ENCODE assay signal across 8 mouse cellular contexts in the genomic region with DNA sequence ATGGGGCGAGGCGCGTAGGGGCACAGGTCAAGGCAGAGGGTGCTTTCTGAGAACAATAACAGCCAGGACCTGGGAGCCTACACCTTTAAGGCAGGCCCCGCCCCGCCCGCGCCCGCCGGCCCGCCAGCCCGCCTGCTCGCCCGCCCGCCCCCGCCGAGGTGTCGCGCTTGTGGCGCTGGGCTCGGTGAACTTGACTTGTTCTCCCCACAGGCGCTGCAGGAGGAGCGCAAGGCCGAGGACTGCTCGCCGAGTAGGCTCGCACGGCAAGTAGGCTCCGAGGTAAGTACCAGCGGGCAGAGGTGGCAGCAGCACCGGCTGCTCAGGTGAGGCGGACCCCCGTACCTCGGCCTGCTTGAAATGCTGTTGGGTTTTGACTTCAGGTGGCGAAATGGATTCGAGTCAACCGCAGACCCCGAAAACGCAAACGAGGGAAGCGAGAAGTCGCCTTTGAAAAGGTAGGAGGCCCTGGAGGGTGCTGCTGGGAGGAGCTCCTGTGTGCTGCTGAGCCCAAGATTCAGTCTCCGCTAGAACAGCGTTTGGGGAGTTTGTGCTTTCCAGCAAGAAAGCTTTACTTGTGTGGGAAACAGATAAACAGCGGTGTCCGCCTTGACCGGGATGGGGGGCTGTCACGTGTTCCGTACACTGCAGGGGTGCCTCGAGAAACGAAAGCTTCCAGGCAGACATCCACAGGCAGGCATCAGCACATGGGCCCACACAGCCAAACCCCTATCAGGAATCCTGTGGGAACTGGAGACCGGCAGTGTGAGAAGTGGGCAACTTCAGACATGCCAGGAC.
DNase-seq lines count a peak whose midpoint lies in the region; ATAC-seq and TF ChIP-seq lines count a peak whose summit lies in the region.

No protein-coding gene starts in this region.

- H3K9me3 ChIP-seq in embryonic facial prominence, embryonic 13.5 days = no peaks in the 10 kb centered on the region
- H3K9me3 ChIP-seq in heart, embryonic 14.5 days (ENCODE audit: control insufficient read depth, low read length) = no peaks in the 10 kb centered on the region
- no peaks in the 10 kb centered on the region for H3K9me3 ChIP-seq in liver, postnatal 0 days (ENCODE audit: low read length)
- no peaks in the 10 kb centered on the region for H3K9me3 ChIP-seq in neural tube, embryonic 13.5 days
- no peaks in the 10 kb centered on the region for H3K9me3 ChIP-seq in stomach, postnatal 0 days (ENCODE audit: control insufficient read depth, low read length)

- H3K4me1 ChIP-seq in embryonic facial prominence, embryonic 13.5 days = peaks cover 60% of the 10 kb centered on the region
- H3K4me1 ChIP-seq in heart, embryonic 14.5 days (ENCODE audit: control insufficient read depth in 2 of 2, insufficient read depth in 2 of 2, low read length in 2 of 2) = peaks cover 16 to 41% of the 10 kb centered on the region in 2 experiments
- peaks cover 35% of the 10 kb centered on the region for H3K4me1 ChIP-seq in liver, postnatal 0 days (ENCODE audit: insufficient read depth)
- H3K4me1 ChIP-seq in neural tube, embryonic 13.5 days (replicated peaks) = peaks cover 54% of the 10 kb centered on the region
- H3K4me1 ChIP-seq in stomach, postnatal 0 days (replicated peaks; ENCODE audit: control insufficient read depth, insufficient read depth) = peaks cover 4% of the 10 kb centered on the region

- H3K4me3 ChIP-seq in embryonic facial prominence, embryonic 13.5 days = peak overlapping the region; percentile 62
- H3K4me3 ChIP-seq in heart, embryonic 14.5 days (ENCODE audit: control insufficient read depth in 1 of 2, insufficient read depth in 1 of 2, low read depth in 1 of 2, low read length in 2 of 2) = peak overlapping the region; percentile 87 to 88
- H3K4me3 ChIP-seq in liver, postnatal 0 days (ENCODE audit: low read depth, low read length) = peak overlapping the region; percentile 84
- peak overlapping the region; percentile 76 for H3K4me3 ChIP-seq in neural tube, embryonic 13.5 days
- H3K4me3 ChIP-seq in stomach, postnatal 0 days (ENCODE audit: low read depth, low read length) = peak overlapping the region; percentile 85

- no peaks in the 10 kb centered on the region for H3K36me3 ChIP-seq in embryonic facial prominence, embryonic 13.5 days
- H3K36me3 ChIP-seq in heart, embryonic 14.5 days (ENCODE audit: control insufficient read depth, insufficient read depth, low read length) = peaks cover 11% of the 10 kb centered on the region
- peaks cover 9% of the 10 kb centered on the region for H3K36me3 ChIP-seq in liver, postnatal 0 days (replicated peaks; ENCODE audit: insufficient read depth, low read length)
- no peaks in the 10 kb centered on the region for H3K36me3 ChIP-seq in neural tube, embryonic 13.5 days
- H3K36me3 ChIP-seq in stomach, postnatal 0 days (ENCODE audit: control insufficient read depth, insufficient read depth, low read length) = no peaks in the 10 kb centered on the region

- under 1% methylated on average over 50 of the region's 51 CpGs for WGBS in embryonic facial prominence, embryonic 13.5 days
- under 1% methylated on average over 44 of the region's 51 CpGs for WGBS in heart, embryonic 14.5 days
- WGBS in liver, postnatal 0 days (ENCODE audit: insufficient replicate concordance) = under 1% methylated on average over 45 of the region's 51 CpGs
- under 1% methylated on average over 44 of the region's 51 CpGs for WGBS in neural tube, embryonic 13.5 days
- WGBS in stomach, postnatal 0 days = 1% methylated on average over 42 of the region's 51 CpGs

- DNase-seq in B cell, adult 2 months = peak; percentile 79 to 82
- DNase-seq in adrenal gland, postnatal 36 days = peak; percentile 92 to 96
- peak; percentile 94 for DNase-seq in kidney, postnatal 10 days
- DNase-seq in liver, postnatal 0 days = peak; percentile 88
- DNase-seq in stomach, postnatal 0 days (ENCODE audit: low spot score) = peak; percentile 90

- ATAC-seq in embryonic facial prominence, embryonic 13.5 days (ENCODE audit: insufficient number of reproducible peaks, insufficient read depth, low FRiP score, low TSS enrichment, low read depth) = peak; percentile 74
- peak; percentile 80 for ATAC-seq in heart, embryonic 14.5 days (ENCODE audit: insufficient number of reproducible peaks, insufficient read depth, low FRiP score, low read depth)
- ATAC-seq in liver, postnatal 0 days = peak; percentile 86
- ATAC-seq in neural tube, embryonic 13.5 days (ENCODE audit: low read depth) = peak; percentile 85
- ATAC-seq in stomach, postnatal 0 days (ENCODE audit: low FRiP score, low TSS enrichment) = peak; percentile 85

- peak overlapping the region; percentile 82 for H3K4me2 ChIP-seq in embryonic facial prominence, embryonic 13.5 days
- H3K4me2 ChIP-seq in heart, embryonic 14.5 days (ENCODE audit: low read length) = peak overlapping the region; percentile 81
- peak overlapping the region; percentile 96 for H3K4me2 ChIP-seq in liver, postnatal 0 days (ENCODE audit: low read depth, low read length)
- H3K4me2 ChIP-seq in neural tube, embryonic 13.5 days = peak overlapping the region; percentile 80
- H3K4me2 ChIP-seq in stomach, postnatal 0 days (replicated peaks; ENCODE audit: low read depth) = peak overlapping the region; percentile 73

- no peaks in the 10 kb centered on the region for H3K27me3 ChIP-seq in embryonic facial prominence, embryonic 13.5 days
- H3K27me3 ChIP-seq in heart, embryonic 14.5 days (ENCODE audit: control insufficient read depth, insufficient read depth, low read length) = no peaks in the 10 kb centered on the region
- H3K27me3 ChIP-seq in liver, postnatal 0 days (ENCODE audit: insufficient read depth, low read length) = no peaks in the 10 kb centered on the region
- H3K27me3 ChIP-seq in neural tube, embryonic 13.5 days = no peaks in the 10 kb centered on the region
- no peaks in the 10 kb centered on the region for H3K27me3 ChIP-seq in stomach, postnatal 0 days (ENCODE audit: control insufficient read depth, insufficient read depth, low read length)

- peak overlapping the region; percentile 84 for H3K9ac ChIP-seq in embryonic facial prominence, embryonic 13.5 days
- H3K9ac ChIP-seq in heart, embryonic 14.5 days (ENCODE audit: low read length) = peak overlapping the region; percentile 97
- H3K9ac ChIP-seq in liver, postnatal 0 days (replicated peaks) = peak overlapping the region; percentile 94
- peak overlapping the region; percentile 88 for H3K9ac ChIP-seq in neural tube, embryonic 13.5 days
- H3K9ac ChIP-seq in stomach, postnatal 0 days (ENCODE audit: low read length) = peak overlapping the region; percentile 93

- no peak for TF ChIP-seq CTCF in liver, postnatal 0 days (IDR thresholded peaks at IDR 0.05; ENCODE audit: low read depth)
- no peak for TF ChIP-seq CTCF in stomach, postnatal 0 days (IDR thresholded peaks at IDR 0.05; ENCODE audit: low read depth)

- peak overlapping the region; percentile 95 for H3K27ac ChIP-seq in embryonic facial prominence, embryonic 13.5 days
- H3K27ac ChIP-seq in heart, embryonic 14.5 days (replicated peaks in 1 of 2; ENCODE audit: control insufficient read depth in 1 of 2, insufficient read depth in 1 of 2, low read depth in 2 of 2, low read length in 2 of 2) = peak overlapping the region; percentile 99
- H3K27ac ChIP-seq in liver, postnatal 0 days (ENCODE audit: low read depth) = peak overlapping the region; percentile 94
- peak overlapping the region; percentile 88 for H3K27ac ChIP-seq in neural tube, embryonic 13.5 days (replicated peaks)
- H3K27ac ChIP-seq in stomach, postnatal 0 days (replicated peaks) = peak overlapping the region; percentile 98

- no peak for TF ChIP-seq EP300 in liver, postnatal 0 days (IDR thresholded peaks at IDR 0.05; ENCODE audit: low read depth)
- no peak for TF ChIP-seq EP300 in stomach, postnatal 0 days (optimal IDR thresholded peaks at IDR 0.05)

Comparison
In these comparisons a context has a peak if more than half of its experiments do, and no peak if none do; other contexts are left out.
1. Peak in every context shown above with its lines: DNase-seq, ATAC-seq, H3K4me3 ChIP-seq and H3K27ac ChIP-seq.